Mouse (Mus musculus) CH12F3 (cell line): ENCODE data around the gene Hint1.

ENCODE experiments used
- in situ Hi-C: fragments of 300-500 bp; cut with MboI; formaldehyde crosslinking; loops from 2 replicates; pipeline ENCODE4 v1.14.3; 2020; ENCODE audit warnings: low sequenced_read_pairs

The Hint1 gene

GRCm38 (mm10) chr11:54861471-54862420 lies 4.4 kb upstream of the Hint1 start:
- in situ Hi-C loops: loop anchor here (10.0 kb wide), 1 partner anchor 157 kb away; no protein-coding TSS in a partner anchor

GRCm38 (mm10) chr11:54862621-54863520 lies 3.3 kb upstream of the Hint1 start:
- in situ Hi-C loops: loop anchor here (10.0 kb wide), 1 partner anchor 158 kb away; no protein-coding TSS in a partner anchor

GRCm38 (mm10) chr11:54865330-54866085 lies 675 bp upstream of the Hint1 start:
- in situ Hi-C loops: loop anchor here (10.0 kb wide), 1 partner anchor 161 kb away; no protein-coding TSS in a partner anchor

- in situ Hi-C loops: loop anchor here (10.0 kb wide), 1 partner anchor 162 kb away; no protein-coding TSS in a partner anchor
Observed at GRCm38 (mm10) chr11:54867049-54867385, 834 bp downstream of the Hint1 start.

- in situ Hi-C loops: loop anchor here (10.0 kb wide), 1 partner anchor 163 kb away; no protein-coding TSS in a partner anchor
Observed at GRCm38 (mm10) chr11:54867903-54868434, 1.8 kb downstream of the Hint1 start.

- in situ Hi-C loops: loop anchor here (10.0 kb wide), 1 partner anchor 164 kb away; no protein-coding TSS in a partner anchor
Observed at GRCm38 (mm10) chr11:54868445-54868844, 2.3 kb downstream of the Hint1 start.

- in situ Hi-C loops: loop anchor here (10.0 kb wide), 1 partner anchor 165 kb away; no protein-coding TSS in a partner anchor
Observed at GRCm38 (mm10) chr11:54869318-54869717, 3.1 kb downstream of the Hint1 start.

GRCm38 (mm10) chr11:54871831-54872537 lies 5.8 kb downstream of the Hint1 start:
- in situ Hi-C loops: no loop called here

- in situ Hi-C loops: no loop called here
Observed at GRCm38 (mm10) chr11:54876031-54876430, 9.8 kb downstream of the Hint1 start.

GRCm38 (mm10) chr11:54878893-54879292 lies 12.7 kb downstream of the Hint1 start:
- in situ Hi-C loops: no loop called here

GRCm38 (mm10) chr11:54879434-54879833 lies 13.3 kb downstream of the Hint1 start:
- in situ Hi-C loops: no loop called here

- in situ Hi-C loops: loop anchor here (10.0 kb wide), 1 partner anchor 105 kb away; no protein-coding TSS in a partner anchor
Observed at GRCm38 (mm10) chr11:54879922-54880321, 13.7 kb downstream of the Hint1 start.

GRCm38 (mm10) chr11:54881051-54881474 lies 14.9 kb downstream of the Hint1 start:
- in situ Hi-C loops: loop anchor here (10.0 kb wide), 1 partner anchor 104 kb away; no protein-coding TSS in a partner anchor

- in situ Hi-C loops: loop anchor here (10.0 kb wide), 1 partner anchor 102 kb away; no protein-coding TSS in a partner anchor
Observed at GRCm38 (mm10) chr11:54882671-54883070, 16.5 kb downstream of the Hint1 start.

- in situ Hi-C loops: loop anchor here (10.0 kb wide), 1 partner anchor 100 kb away; no protein-coding TSS in a partner anchor
Observed at GRCm38 (mm10) chr11:54884197-54884828, 18.1 kb downstream of the Hint1 start.

GRCm38 (mm10) chr11:54884937-54885336 lies 18.8 kb downstream of the Hint1 start:
- in situ Hi-C loops: loop anchor here (10.0 kb wide), 1 partner anchor 100 kb away; no protein-coding TSS in a partner anchor

- in situ Hi-C loops: loop anchor here (10.0 kb wide), 1 partner anchor 99 kb away; no protein-coding TSS in a partner anchor
Observed at GRCm38 (mm10) chr11:54885406-54885805, 19.2 kb downstream of the Hint1 start.

- in situ Hi-C loops: loop anchor here (10.0 kb wide), 1 partner anchor 97 kb away; no protein-coding TSS in a partner anchor
Observed at GRCm38 (mm10) chr11:54887927-54888326, 21.7 kb downstream of the Hint1 start.
